Mouse (Mus musculus) intestine, embryonic 16.5 days (tissue): ENCODE data around the gene Plch2. TPM values are rescaled to one million over a fixed set of nuclear protein-coding genes. Genes with fewer than 3 reads are reported as not detected.

ENCODE experiments used
- ATAC-seq: fragments of 200-750 bp; cut with Nextera tagmentation; 2 replicates; pipeline ENCODE4 v1.8.0; 2017; ENCODE audit warnings: moderate TSS enrichment, moderate library complexity
- H3K27ac ChIP-seq: fragments of 300-500 bp; sonication (generic); 2 replicates; pipeline ENCODE4 v1.5.1; 2014; ENCODE audit warnings: mild to moderate bottlenecking, low read length
- H3K27me3 ChIP-seq: fragments of 300-500 bp; sonication (generic); replicated peaks from 2 replicates; pipeline ENCODE4 v1.6.1; 2014; ENCODE audit warnings: low read length, control low read depth, mixed read lengths; ENCODE audit not compliant: control insufficient read depth, insufficient read depth
- H3K36me3 ChIP-seq: fragments of 300-500 bp; sonication (generic); 2 replicates; pipeline ENCODE4 v1.6.1; 2014; ENCODE audit warnings: low read length, control low read depth; ENCODE audit not compliant: control insufficient read depth, insufficient read depth
- H3K4me1 ChIP-seq: fragments of 300-500 bp; sonication (generic); 2 replicates; pipeline ENCODE4 v1.6.1; 2014; ENCODE audit warnings: low read length, control low read depth, mixed read lengths; ENCODE audit not compliant: control insufficient read depth, insufficient read depth
- H3K4me2 ChIP-seq: fragments of 300-500 bp; sonication (generic); 2 replicates; pipeline ENCODE4 v1.6.1; 2014; ENCODE audit warnings: low read depth, low read length, control low read depth
- H3K4me3 ChIP-seq: fragments of 300-500 bp; sonication (generic); 2 replicates; pipeline ENCODE4 v1.5.1; 2014; ENCODE audit warnings: mild to moderate bottlenecking, low read length
- H3K9ac ChIP-seq: fragments of 300-500 bp; sonication (generic); 2 replicates; pipeline ENCODE4 v1.6.1; 2014; ENCODE audit warnings: low read depth, low read length
- H3K9me3 ChIP-seq: fragments of 300-500 bp; sonication (generic); 2 replicates; pipeline ENCODE4 v1.6.1; 2016; ENCODE audit warnings: low read length, control low read depth; ENCODE audit not compliant: control insufficient read depth
- WGBS: fragments of 180-500 bp; shearing (Covaris S2); extraction: QIAGEN DNeasy Blood & Tissue Kit; methylation state at CpG from one replicate; pipeline ENCODE4 v1.1.7; 2014; 5-methylcytosine and 5-hydroxymethylcytosine counted together
- polyA plus RNA-seq: library from polyadenylated mRNA; unstranded; fragments of >200 nt; fragmentation: Nextera tagmentation; extraction: Ambion mirVana; gene quantifications from 2 replicates; pipeline ENCODE4 v1.2.1, GENCODE M21; 2015

Plch2 gene
- polyA plus RNA-seq, 1 experiment from 2014 or later, result 19.8 TPM

GRCm38 (mm10) chr4:154936542-154937255, 119.9 kb downstream of the Plch2 start:
- no peak overlapping the region for H3K27ac ChIP-seq
- H3K9ac ChIP-seq, result no peak overlapping the region
- no peak overlapping the region for H3K4me2 ChIP-seq
- 58% methylated on average over 8 of the region's 8 CpGs for WGBS
- no peak for ATAC-seq
- no peaks in the 10 kb centered on the region for H3K27me3 ChIP-seq
- H3K9me3 ChIP-seq, result no peaks in the 10 kb centered on the region
- H3K36me3 ChIP-seq, result no peaks in the 10 kb centered on the region
- H3K4me3 ChIP-seq, result no peak overlapping the region
- H3K4me1 ChIP-seq, result no peaks in the 10 kb centered on the region

- H3K9ac ChIP-seq, result no peak overlapping the region
- H3K36me3 ChIP-seq, result no peaks in the 10 kb centered on the region
- H3K4me2 ChIP-seq, result no peak overlapping the region
- H3K27ac ChIP-seq, result no peak overlapping the region
- H3K27me3 ChIP-seq, result no peaks in the 10 kb centered on the region
- WGBS, result 85% methylated on average over 7 of the region's 7 CpGs
- H3K9me3 ChIP-seq, result no peaks in the 10 kb centered on the region
- H3K4me3 ChIP-seq, result no peak overlapping the region
- H3K4me1 ChIP-seq, result no peaks in the 10 kb centered on the region
- no peak for ATAC-seq
Measured at GRCm38 (mm10) chr4:154935788-154936187, 120.8 kb downstream of the Plch2 start.

GRCm38 (mm10) chr4:154934800-154935199, 121.8 kb downstream of the Plch2 start:
- Histone ChIP-seq H3K9ac (no peak overlapping the region), H3K4me1 (no peaks in the 10 kb centered on the region), H3K36me3 (no peaks in the 10 kb centered on the region), H3K27ac (no peak overlapping the region), H3K27me3 (no peaks in the 10 kb centered on the region), H3K4me2 (no peak overlapping the region), H3K4me3 (no peak overlapping the region), H3K9me3 (no peaks in the 10 kb centered on the region)
- 78% methylated on average over 2 of the region's 2 CpGs for WGBS
- ATAC-seq, result no peak

- no peak overlapping the region for H3K27ac ChIP-seq
- no peaks in the 10 kb centered on the region for H3K27me3 ChIP-seq
- no peaks in the 10 kb centered on the region for H3K36me3 ChIP-seq
- no peak overlapping the region for H3K9ac ChIP-seq
- peaks cover 3% of the 10 kb centered on the region for H3K4me1 ChIP-seq
- no peaks in the 10 kb centered on the region for H3K9me3 ChIP-seq
- no peak for ATAC-seq
- WGBS, result 54% methylated on average over 13 of the region's 13 CpGs
- no peak overlapping the region for H3K4me2 ChIP-seq
- H3K4me3 ChIP-seq, result no peak overlapping the region
Measured at GRCm38 (mm10) chr4:154933306-154933907, 123.2 kb downstream of the Plch2 start.

Other genes with a start within 250 kb of the Plch2 start
- gene Ttc34, start 219.3 kb downstream of the Plch2 start, polyA plus RNA-seq, result 0.06 and 0.12 TPM in 2 replicates
- 0.10 and 0.39 TPM in 2 replicates for gene Mmel1, start 187.2 kb downstream of the Plch2 start, polyA plus RNA-seq
- 39.7 and 42.8 TPM in 2 replicates for gene Fam213b, start 157.6 kb downstream of the Plch2 start, polyA plus RNA-seq
- gene Tnfrsf14, start 128.2 kb downstream of the Plch2 start, polyA plus RNA-seq, result 2.3 and 3.5 TPM in 2 replicates
- 1.3 and 1.4 TPM in 2 replicates for gene Hes5, start 95.9 kb downstream of the Plch2 start, polyA plus RNA-seq
- gene Pank4, start 92.7 kb downstream of the Plch2 start, polyA plus RNA-seq, result 32.4 and 34.2 TPM in 2 replicates
- gene Pex10, start 10.2 kb upstream of the Plch2 start, polyA plus RNA-seq, result 28.9 and 30.5 TPM in 2 replicates
- 211 and 216 TPM in 2 replicates for gene Rer1, start 29.6 kb upstream of the Plch2 start, polyA plus RNA-seq
- gene Morn1, start 29.8 kb upstream of the Plch2 start, polyA plus RNA-seq, result 3.6 and 4.3 TPM in 2 replicates
- gene Ski, start 165.8 kb upstream of the Plch2 start, polyA plus RNA-seq, result 11.4 and 11.7 TPM in 2 replicates
- 60.3 and 70.4 TPM in 2 replicates for gene Faap20, start 193.0 kb upstream of the Plch2 start, polyA plus RNA-seq